Comparison of ENCODE assay signal across 10 mouse cellular contexts in the genomic region with DNA sequence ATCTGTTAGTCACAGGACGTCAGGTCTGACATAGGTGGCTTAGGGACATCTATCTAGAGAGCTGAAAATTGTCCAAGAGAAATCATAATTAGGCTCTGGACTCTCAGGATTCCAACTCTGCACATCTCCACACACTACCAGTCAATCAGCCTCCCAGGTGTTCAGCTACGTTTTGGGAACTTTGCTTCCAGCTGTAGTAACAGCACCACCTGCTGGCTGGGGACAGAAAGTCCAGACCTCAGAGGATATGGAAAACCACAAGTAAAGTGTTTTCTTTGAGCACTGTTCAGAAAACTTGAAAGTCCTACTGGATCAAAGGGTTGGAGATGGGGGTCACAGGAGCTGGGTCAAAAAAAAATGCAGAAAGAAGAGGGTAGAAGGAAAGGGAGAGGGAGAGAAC. TPM values are rescaled to one million over a fixed set of nuclear protein-coding genes. Genes with fewer than 3 reads are reported as not detected.
DNase-seq lines count a peak whose midpoint lies in the region; ATAC-seq and TF ChIP-seq lines count a peak whose summit lies in the region.
"Had no signal": no experiment of that assay in that cellular context is flagged by ENCODE, and none has a peak within 500 bp of the region (broad histone marks: within the 10 kb centered on the region; RNA-seq: fewer than 3 reads in every experiment).

No protein-coding gene starts in this region.

- peak; percentile 64 for TF ChIP-seq CTCF in lung, embryonic 14.5 days (IDR thresholded peaks at IDR 0.05; ENCODE audit: low read depth)
- peak; percentile 21; the same call in 1 of the 2 replicates for TF ChIP-seq CTCF in testis, adult 2 months (IDR thresholded peaks at IDR 0.05; ENCODE audit: control insufficient read depth, insufficient read depth, insufficient replicate concordance, low read depth, low read length)

- H3K36me3 ChIP-seq in liver, embryonic 11.5 days (ENCODE audit: control insufficient read depth, insufficient read depth, low read length) = no peaks in the 10 kb centered on the region
- no peaks in the 10 kb centered on the region for H3K36me3 ChIP-seq in lung, embryonic 14.5 days (ENCODE audit: insufficient read depth)
- no peaks in the 10 kb centered on the region for H3K36me3 ChIP-seq in testis, adult 2 months (ENCODE audit: control insufficient read depth, insufficient read depth, low read length)
- H3K36me3 ChIP-seq: midbrain, embryonic 12.5 days had no signal

- TF ChIP-seq POLR2A in testis, adult 2 months (IDR thresholded peaks at IDR 0.05; ENCODE audit: control insufficient read depth, low read depth, low read length) = no peak

- no peak overlapping the region for H3K4me3 ChIP-seq in liver, embryonic 11.5 days (ENCODE audit: low read depth, low read length)
- H3K4me3 ChIP-seq in lung, embryonic 14.5 days (ENCODE audit: low read depth, low read length) = no peak overlapping the region
- H3K4me3 ChIP-seq in testis, adult 2 months (ENCODE audit: control insufficient read depth, low read depth, low read length) = no peak overlapping the region
- H3K4me3 ChIP-seq: midbrain, embryonic 12.5 days had no signal

- H3K9me3 ChIP-seq in liver, embryonic 11.5 days (ENCODE audit: control insufficient read depth, low read length) = no peaks in the 10 kb centered on the region
- no peaks in the 10 kb centered on the region for H3K9me3 ChIP-seq in lung, embryonic 14.5 days (ENCODE audit: low read depth, low read length)
- H3K9me3 ChIP-seq: midbrain, embryonic 12.5 days had no signal

- H3K9ac ChIP-seq in liver, embryonic 11.5 days (ENCODE audit: low read depth, low read length) = no peak overlapping the region
- H3K9ac ChIP-seq in lung, embryonic 14.5 days = no peak overlapping the region
- H3K9ac ChIP-seq: midbrain, embryonic 12.5 days had no signal

- no peaks in the 10 kb centered on the region for H3K4me1 ChIP-seq in liver, embryonic 11.5 days (replicated peaks; ENCODE audit: control insufficient read depth, insufficient read depth, low read length)
- H3K4me1 ChIP-seq in lung, embryonic 14.5 days (ENCODE audit: insufficient read depth) = no peaks in the 10 kb centered on the region
- no peaks in the 10 kb centered on the region for H3K4me1 ChIP-seq in testis, adult 2 months (ENCODE audit: control insufficient read depth, insufficient read depth, low read length)
- H3K4me1 ChIP-seq: midbrain, embryonic 12.5 days had no signal

- no peak overlapping the region for H3K27ac ChIP-seq in liver, embryonic 11.5 days (ENCODE audit: low read depth, low read length)
- no peak overlapping the region for H3K27ac ChIP-seq in lung, embryonic 14.5 days (ENCODE audit: low read depth)
- no peak overlapping the region for H3K27ac ChIP-seq in testis, adult 2 months (ENCODE audit: control insufficient read depth, insufficient read depth, low read depth, low read length)
- H3K27ac ChIP-seq: midbrain, embryonic 12.5 days had no signal

- H3K27me3 ChIP-seq in liver, embryonic 11.5 days (replicated peaks; ENCODE audit: control insufficient read depth, insufficient read depth, low read length) = no peaks in the 10 kb centered on the region
- no peaks in the 10 kb centered on the region for H3K27me3 ChIP-seq in lung, embryonic 14.5 days (ENCODE audit: insufficient read depth, low read length)
- H3K27me3 ChIP-seq in testis, adult 2 months (ENCODE audit: control insufficient read depth, insufficient read depth, low read length) = no peaks in the 10 kb centered on the region
- H3K27me3 ChIP-seq: midbrain, embryonic 12.5 days had no signal

- no peak overlapping the region for H3K4me2 ChIP-seq in liver, embryonic 11.5 days
- H3K4me2 ChIP-seq in lung, embryonic 14.5 days = no peak overlapping the region
- H3K4me2 ChIP-seq: midbrain, embryonic 12.5 days had no signal

- 25% methylated on average over 2 of the region's 2 CpGs for WGBS in liver, embryonic 11.5 days
- 14% methylated on average over 2 of the region's 2 CpGs for WGBS in lung, embryonic 14.5 days

- DNase-seq in cerebellum, adult 9-10 months = peak; percentile 28
- DNase-seq in cerebellum, adult 11 months = no peak
- peak; percentile 20 for DNase-seq in liver
- DNase-seq in liver, embryonic 11.5 days (ENCODE audit: low spot score) = no peak
- peak; percentile 32 for DNase-seq in gastrocnemius, postnatal 10 days
- peak; percentile 59 for DNase-seq in lung, embryonic 14.5 days

- no peak for ATAC-seq in liver, embryonic 11.5 days (replicated peaks; ENCODE audit: low FRiP score)
- peak; percentile 81 for ATAC-seq in activated CD4-positive, CD25-positive, alpha-beta regulatory T cell, adult 4 months
- no peak for ATAC-seq in lung, embryonic 14.5 days (ENCODE audit: insufficient read depth)

RNA-seq across cellular contexts. Expression of a gene that starts 12.5 kb away (rescaled TPM):
- polyA plus RNA-seq in liver, embryonic 11.5 days (2014; fragmentation: Nextera tagmentation; extraction: Ambion mirVana) = 6.4 and 6.6 TPM in 2 replicates
- polyA plus RNA-seq in activated CD4-positive, CD25-positive, alpha-beta regulatory T cell, adult 4 months (2017; shearing (Covaris generic)) = 10 to 100 TPM; 32.3 to 40.0 TPM
- total RNA-seq in gastrocnemius, postnatal 10 days (2021) = 1 to 10 TPM; 4.7 to 5.5 TPM
- 14.0 and 14.9 TPM in 2 replicates for polyA plus RNA-seq in lung, embryonic 14.5 days (2014; fragmentation: Nextera tagmentation; extraction: Ambion mirVana)
- 1.6 and 2.4 TPM in 2 replicates for polyA plus RNA-seq in testis, adult 2 months (2012; rRNA removed)

RNA-seq across cellular contexts. Expression of a gene that starts 44.8 kb away (rescaled TPM):
- not detected in 2 replicates for polyA plus RNA-seq in liver, embryonic 11.5 days (2014; fragmentation: Nextera tagmentation; extraction: Ambion mirVana)
- not detected for polyA plus RNA-seq in activated CD4-positive, CD25-positive, alpha-beta regulatory T cell, adult 4 months (2017; shearing (Covaris generic))
- not detected for total RNA-seq in gastrocnemius, postnatal 10 days (2021)
- polyA plus RNA-seq in lung, embryonic 14.5 days (2014; fragmentation: Nextera tagmentation; extraction: Ambion mirVana) = not detected in 2 replicates
- not detected in 2 replicates for polyA plus RNA-seq in testis, adult 2 months (2012; rRNA removed)
- total RNA-seq: gastrocnemius, postnatal 4 days had no signal
- polyA plus RNA-seq: midbrain, embryonic 12.5 days had no signal

RNA-seq across cellular contexts. Expression of a gene that starts 56.0 kb away (rescaled TPM):
- polyA plus RNA-seq in liver, embryonic 11.5 days (2014; fragmentation: Nextera tagmentation; extraction: Ambion mirVana) = not detected in 2 replicates
- not detected for polyA plus RNA-seq in activated CD4-positive, CD25-positive, alpha-beta regulatory T cell, adult 4 months (2017; shearing (Covaris generic))
- total RNA-seq in gastrocnemius, postnatal 10 days (2021) = not detected
- not detected in 2 replicates for polyA plus RNA-seq in lung, embryonic 14.5 days (2014; fragmentation: Nextera tagmentation; extraction: Ambion mirVana)
- not detected in 2 replicates for polyA plus RNA-seq in testis, adult 2 months (2012; rRNA removed)
- total RNA-seq: gastrocnemius, postnatal 4 days had no signal
- polyA plus RNA-seq: midbrain, embryonic 12.5 days had no signal

Comparison
In these comparisons a context has a peak if more than half of its experiments do, and no peak if none do; other contexts are left out.
1. DNase-seq: peak in cerebellum, adult 9-10 months (single experiment), liver (single experiment), gastrocnemius, postnatal 10 days (single experiment) and lung, embryonic 14.5 days (single experiment); none in cerebellum, adult 11 months (single experiment) and liver, embryonic 11.5 days (single experiment).